Mouse (Mus musculus): ENCODE data around the gene Rnf150.
A peak's percentile ranks its signal among the peaks of the same experiment; 100 is the strongest.

Gene Rnf150

GRCm38 (mm10) chr8:83011758-83012157 is 148.6 kb downstream of the Rnf150 start:
- DNase-seq (ENCODE audit: low spot score in 2 of 2) = no peak

DNA sequence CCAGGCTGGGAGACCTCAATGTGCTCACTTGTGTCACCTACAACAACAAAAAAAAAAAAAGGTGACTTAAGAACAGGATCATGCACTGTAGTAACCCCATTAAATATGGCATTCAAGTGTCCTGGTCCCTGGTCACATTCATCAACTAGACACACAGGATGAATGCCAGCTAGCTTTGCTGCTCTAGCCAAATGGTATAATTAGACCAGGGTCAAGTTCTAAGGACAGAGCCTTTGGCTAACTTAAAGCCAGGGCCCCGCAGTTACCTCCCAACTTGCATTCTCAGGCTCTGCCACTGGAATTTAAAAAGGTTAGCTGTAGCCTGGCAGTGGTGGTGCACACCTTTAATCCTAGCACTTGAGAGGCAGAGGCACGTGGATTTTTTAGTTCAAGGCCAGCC is 165.1 kb downstream of the Rnf150 start:
- no peak for DNase-seq (ENCODE audit: low spot score in 2 of 2)

DNA sequence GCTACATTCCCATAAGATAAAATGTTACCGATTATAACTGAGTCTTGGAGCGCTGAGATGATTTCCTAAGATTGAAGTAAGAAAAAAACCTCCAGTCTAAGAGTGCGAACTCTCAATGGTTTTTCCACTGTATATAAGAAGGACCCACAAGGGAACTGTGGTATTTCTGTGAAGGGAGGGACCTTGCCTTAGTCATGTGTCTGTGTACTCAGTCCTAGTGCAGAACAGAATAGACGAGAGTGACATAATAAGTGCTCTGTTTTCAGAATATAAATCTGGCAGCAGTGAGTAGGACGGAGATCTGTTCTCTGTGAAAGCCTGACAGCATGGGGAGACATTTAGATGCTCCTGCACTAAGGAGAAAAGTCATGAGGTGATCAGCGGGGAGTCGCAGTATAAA is 169.6 kb downstream of the Rnf150 start:
- DNase-seq (ENCODE audit: low spot score in 2 of 2) = no peak

DNA sequence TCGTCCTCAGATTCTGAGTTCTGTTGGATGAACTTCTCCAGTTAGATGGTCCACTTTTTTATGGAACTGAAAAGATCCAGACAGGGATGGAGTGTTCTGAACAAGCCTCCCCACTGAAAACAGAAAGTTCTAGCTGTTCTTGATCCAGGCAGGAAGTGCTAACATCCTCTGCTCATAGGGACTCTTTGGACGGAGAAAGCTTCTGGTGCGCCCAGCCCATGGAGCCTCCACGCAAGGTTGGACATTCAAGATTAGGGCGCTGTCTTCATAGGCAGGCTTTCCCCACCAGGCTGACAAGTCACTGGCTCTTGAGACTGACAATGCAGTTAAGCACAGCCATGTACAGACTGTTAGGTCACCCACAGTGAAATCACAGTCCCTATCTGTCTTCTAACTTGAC is 172.0 kb downstream of the Rnf150 start:
- DNase-seq (ENCODE audit: low spot score in 2 of 2) = peak in 1 of 2 experiments; percentile 1

- peak in 1 of 2 experiments; percentile 2 for DNase-seq (ENCODE audit: low spot score in 2 of 2)
Measured at GRCm38 (mm10) chr8:83036521-83037166, 173.5 kb downstream of the Rnf150 start.

DNA sequence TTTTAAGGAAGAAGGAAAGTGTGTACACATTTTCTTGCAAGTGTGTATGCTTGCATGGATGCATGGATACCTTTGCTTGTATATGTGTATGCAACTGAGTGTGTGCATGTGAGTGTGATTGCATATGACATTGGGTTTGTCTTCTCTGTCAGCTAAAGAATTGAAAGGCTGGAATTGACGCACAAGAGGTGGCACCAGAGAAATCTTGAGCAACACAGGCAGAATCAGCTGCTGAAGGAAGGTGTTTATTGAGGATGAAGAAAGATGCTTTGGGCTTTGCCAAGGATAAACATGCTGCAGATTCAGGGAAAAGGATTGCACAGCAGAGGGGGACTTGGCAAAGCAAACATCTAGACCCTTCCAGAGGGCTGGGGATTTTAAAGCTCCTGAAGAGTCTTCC is 174.2 kb downstream of the Rnf150 start:
- DNase-seq (ENCODE audit: low spot score in 2 of 2) = no peak

DNA sequence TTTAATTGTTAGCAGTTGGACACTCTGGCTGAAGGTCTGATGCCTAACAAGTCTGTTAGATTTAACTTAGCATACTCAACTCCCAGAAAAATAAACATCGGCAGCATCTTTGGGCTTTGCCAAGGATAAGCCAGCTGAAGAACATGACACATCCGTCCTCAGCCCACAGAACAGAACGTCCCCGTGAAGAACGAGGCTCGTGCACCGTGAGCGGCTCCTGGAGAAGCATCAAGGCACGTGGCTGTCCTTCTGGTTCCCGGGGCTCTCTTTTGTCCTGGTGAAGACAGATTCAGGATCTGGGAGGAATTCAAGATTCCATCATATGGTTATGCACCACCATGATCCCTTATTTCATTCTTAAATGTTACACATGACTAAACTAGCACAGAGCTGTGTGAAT is 175.4 kb downstream of the Rnf150 start:
- DNase-seq (ENCODE audit: low spot score in 2 of 2) = peak; percentile 43 to 51

DNA sequence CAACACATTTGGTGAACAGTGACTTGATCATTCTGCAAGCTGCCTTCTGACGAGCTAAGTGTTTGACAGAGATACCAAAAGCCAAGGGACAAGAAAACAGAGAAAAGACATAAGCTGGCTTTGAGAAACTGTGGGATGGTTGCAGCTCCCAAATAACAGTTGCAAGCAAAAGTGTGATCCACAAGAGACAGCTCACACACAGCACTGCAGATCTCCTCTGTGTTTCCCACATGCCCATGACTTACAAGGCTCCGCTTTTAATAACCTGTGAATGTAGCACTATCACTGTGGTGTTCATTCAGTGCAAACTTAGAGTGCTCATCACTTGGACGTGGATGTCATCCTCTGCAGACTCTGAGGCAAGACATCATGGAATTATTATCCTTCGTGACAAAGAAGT is 178.3 kb downstream of the Rnf150 start:
- DNase-seq (ENCODE audit: low spot score in 2 of 2) = peak in 1 of 2 experiments; percentile 3

GRCm38 (mm10) chr8:83046912-83047311 is 183.8 kb downstream of the Rnf150 start:
- DNase-seq (ENCODE audit: low spot score in 2 of 2) = no peak

DNA sequence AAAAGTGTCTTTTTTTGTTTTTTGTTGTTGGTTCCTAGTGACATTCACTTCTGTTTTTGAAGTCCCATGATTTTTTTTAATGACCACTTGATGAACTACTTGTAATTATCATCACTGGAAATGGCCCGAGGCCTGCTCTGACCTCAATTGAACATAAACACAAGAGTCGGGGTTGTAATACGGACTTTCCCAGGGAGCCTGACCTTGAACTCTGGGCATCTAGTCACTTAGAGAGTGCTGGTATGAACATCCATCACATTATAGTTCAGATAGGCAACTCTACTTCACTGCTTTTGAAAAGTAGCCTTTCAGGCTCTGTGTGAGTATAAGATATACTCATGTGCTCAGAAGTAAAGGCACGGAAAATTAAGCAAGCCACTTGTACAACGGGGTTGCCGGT is 185.4 kb downstream of the Rnf150 start:
- DNase-seq (ENCODE audit: low spot score in 2 of 2) = no peak

DNA sequence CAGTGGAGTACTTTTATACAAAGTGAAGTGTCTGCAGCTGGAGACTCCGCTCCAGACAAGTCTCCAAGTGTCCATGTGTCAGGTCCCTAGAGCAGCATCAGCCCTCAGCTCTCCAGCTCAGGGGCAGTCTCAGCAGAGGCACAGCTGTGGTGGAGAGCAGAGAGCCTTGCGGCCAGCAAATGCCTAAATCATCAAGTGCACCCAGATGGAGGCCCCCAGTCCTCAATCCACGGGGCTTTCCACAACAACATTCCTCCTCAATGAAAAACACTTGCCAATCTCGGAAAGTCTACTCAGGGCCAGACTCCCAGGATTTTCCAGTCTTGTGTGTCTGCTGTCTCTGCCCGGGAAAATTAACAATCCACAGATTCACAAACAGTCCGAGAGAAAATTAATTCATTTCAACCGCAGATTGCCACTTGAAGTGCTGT is 186.0 kb downstream of the Rnf150 start:
- no peak for DNase-seq (ENCODE audit: low spot score in 2 of 2)

DNA sequence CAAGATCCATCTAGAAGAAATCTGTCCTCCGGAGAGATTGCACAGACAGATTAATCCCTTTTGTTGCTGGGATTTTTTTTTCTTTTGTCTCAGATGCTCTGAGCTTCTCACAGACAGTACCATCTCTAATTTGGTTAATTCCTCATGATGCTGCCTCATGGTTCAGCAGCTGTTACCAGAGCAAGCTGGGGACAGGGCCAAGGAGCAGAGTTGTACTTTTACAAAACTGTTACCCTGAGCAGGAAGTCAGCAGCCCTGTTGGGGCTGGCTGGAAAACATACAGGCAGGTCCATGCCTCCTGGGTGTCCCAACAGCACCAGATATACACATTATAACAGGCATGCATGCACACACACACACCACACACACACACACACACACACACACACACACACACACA is 186.5 kb downstream of the Rnf150 start:
- DNase-seq (ENCODE audit: low spot score in 2 of 2) = no peak

GRCm38 (mm10) chr8:83052896-83053295 is 189.7 kb downstream of the Rnf150 start:
- DNase-seq (ENCODE audit: low spot score in 2 of 2) = no peak

DNA sequence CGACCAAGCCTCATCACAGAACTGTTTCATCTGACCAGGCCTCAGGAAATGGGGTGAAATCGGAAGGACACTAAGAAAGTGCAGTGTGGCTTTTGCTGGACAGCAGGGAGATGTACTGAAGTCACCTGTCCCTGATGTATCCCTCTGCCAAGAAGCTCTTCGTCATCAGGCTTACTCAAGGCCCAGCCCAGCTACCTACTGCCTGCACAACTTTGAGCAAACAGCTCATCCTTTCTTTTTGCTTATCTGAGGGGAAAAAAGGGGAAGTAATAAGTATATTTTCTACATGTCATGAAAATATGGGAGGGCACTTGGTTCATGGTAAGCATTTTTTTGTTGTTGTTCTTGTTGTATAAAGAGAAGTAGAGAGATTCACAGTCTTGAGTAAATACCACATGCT is 191.6 kb downstream of the Rnf150 start:
- DNase-seq (ENCODE audit: low spot score in 2 of 2) = no peak

- DNase-seq (ENCODE audit: low spot score in 2 of 2) = no peak
Measured at GRCm38 (mm10) chr8:83058951-83059350, 195.8 kb downstream of the Rnf150 start.

DNA sequence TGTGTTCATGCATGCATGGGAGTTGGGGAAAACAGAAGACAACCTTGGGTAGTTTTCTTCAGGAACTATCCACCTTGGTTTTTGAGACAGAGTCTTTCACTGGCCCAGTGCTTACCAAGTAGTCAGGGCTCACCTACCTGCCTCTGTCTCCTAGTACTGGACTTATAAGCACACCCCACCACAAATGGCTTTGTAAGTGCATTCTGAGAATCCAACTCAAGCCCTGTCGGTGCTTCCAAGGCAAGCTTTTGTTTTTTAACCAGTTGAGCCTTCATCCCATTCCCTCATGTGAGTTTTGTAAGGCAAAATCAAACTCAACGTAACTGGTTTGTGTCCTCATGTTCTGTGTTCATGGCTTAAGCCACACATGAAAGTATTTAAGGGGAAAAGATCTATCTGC is 196.9 kb downstream of the Rnf150 start:
- DNase-seq (ENCODE audit: low spot score in 2 of 2) = peak in 1 of 2 experiments; percentile 0

DNA sequence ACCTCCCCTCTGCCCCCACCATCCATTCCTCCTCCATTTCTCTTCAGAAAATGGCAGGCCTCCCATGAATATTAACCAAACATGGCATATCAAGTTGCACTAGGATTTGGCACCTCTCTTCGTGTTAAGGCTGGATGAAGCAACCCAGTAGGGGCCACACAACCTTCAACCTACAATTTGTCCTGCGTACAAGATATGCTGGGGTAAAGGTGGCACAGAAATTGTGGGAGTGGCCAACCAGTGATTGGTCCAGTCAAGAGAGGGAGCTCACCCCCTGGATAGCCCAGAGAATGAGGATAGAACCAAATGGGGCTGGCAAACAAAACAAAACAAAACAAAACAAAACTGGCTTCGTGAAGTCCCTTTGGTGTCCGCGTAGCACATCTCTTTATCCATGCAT is 198.1 kb downstream of the Rnf150 start:
- DNase-seq (ENCODE audit: low spot score in 2 of 2) = peak in 1 of 2 experiments; percentile 0

DNA sequence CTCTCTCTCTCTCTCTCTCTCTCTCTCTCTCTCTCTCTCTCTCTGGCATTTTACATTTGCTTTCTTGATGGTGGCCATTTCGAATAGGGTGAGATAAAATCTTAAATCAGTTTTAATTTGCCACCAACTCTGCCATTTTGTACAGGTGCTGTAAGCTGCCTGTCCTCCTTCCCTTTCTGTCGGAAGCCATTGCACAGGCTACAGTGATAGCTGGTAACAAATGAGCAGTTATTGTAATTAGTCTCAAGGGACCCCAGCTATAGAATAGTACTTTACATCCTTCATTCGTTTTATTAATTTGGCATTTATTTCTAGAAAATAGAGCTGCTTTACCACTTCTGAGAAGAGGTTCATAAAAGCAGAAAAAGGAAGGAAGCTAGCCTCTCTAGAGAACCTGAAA is 198.7 kb downstream of the Rnf150 start:
- no peak for DNase-seq (ENCODE audit: low spot score in 2 of 2)

DNA sequence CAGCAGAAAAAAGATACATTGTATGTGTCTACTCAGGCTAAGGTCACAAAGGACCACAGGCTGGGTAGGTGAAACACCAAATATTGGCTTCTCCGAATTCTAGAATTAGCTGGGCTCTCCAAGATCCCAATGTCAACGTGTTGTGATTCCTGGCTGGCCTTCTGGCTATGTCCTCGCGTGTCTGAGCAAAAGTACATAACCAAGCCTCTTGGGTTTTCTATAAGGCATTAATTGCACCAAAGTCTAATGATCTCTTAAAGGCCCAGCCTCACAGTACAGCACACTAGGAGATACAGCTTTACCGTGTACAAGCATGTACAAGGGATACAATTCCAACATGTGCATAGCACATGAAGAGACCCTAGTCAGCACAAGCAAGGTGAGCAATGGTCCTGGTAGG is 199.1 kb downstream of the Rnf150 start:
- no peak for DNase-seq (ENCODE audit: low spot score in 2 of 2)

- no peak for DNase-seq (ENCODE audit: low spot score in 2 of 2)
Measured at GRCm38 (mm10) chr8:83064096-83064495, 200.9 kb downstream of the Rnf150 start.

DNA sequence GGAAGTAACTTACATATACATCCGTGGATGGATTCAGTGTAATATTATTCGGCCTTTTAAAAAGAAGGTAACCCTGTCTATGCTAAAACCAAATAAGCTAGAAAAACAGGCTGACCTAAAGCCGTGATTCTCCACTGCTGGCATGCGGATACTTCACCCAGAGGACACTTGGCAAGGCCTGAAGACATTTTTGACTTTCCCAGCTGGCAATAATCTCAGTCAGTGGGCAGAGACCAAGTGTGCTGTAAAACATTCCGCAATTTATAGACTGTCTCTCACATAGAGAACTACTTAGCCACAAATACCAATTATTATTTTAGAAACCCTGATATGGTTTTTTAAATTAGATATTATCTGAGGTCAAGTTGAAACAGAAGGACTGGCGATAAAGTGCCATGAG is 202.9 kb downstream of the Rnf150 start:
- DNase-seq (ENCODE audit: low spot score in 2 of 2) = no peak

DNA sequence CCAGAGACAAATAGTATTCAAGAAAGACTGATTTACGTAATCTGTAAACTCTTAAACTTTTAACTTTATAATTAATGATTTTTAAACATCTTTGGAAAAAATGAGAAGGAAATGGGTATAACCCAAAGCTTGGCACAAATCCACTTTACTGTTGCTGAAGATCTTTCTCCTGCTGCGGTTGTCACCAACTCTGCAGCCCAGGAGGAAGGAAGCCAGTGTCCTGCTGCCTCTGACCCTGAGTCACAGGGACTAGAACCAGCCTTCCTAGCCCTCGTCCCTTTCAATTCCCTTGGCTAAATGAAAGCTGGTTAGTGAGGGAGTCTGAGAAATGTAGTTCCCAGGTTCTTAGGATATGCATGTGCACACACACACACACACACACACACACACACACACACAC is 203.7 kb downstream of the Rnf150 start:
- no peak for DNase-seq (ENCODE audit: low spot score in 2 of 2)

DNA sequence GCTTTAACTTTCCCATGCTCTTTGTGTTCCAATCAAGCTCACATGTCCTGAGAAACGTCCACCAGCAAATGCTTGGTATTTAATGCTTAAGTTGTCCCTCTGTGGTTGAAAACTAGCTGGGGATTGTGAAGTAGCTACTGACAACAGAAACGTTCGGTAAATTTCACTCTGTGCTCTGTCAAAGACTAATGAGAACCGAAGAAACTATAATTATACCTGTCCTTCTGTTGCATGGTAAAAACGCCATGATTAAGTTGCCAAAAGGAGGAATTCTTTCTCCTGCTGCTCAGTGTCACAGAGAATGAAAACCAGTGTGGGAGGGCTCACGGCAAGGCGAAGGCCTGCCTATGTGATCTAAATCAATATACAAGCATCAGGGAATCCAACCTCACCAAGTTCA is 204.8 kb downstream of the Rnf150 start:
- no peak for DNase-seq (ENCODE audit: low spot score in 2 of 2)

DNA sequence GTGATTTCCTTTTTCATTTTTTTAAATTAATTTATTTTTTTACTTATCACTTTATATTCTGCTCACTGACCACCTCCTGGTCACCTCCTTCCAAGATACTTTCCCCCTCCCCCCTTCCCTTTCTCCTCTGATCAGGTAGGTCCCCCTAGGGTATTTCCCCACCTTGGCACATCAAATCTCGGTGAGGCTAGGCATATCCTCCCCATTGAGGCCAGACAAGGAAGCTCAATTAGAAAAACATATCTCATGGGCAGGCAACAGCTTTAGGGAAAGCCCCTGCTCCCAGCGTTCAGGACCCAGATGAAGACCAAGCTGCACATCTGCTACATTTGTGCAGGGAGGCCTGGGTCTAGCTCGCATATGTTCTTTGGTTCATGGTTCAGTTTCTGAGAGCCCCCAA is 211.1 kb downstream of the Rnf150 start:
- no peak for DNase-seq (ENCODE audit: low spot score in 2 of 2)
